Mouse (Mus musculus) adrenal gland, postnatal 14 days (tissue): Measurements from ENCODE around the gene Fbxl7. TPM values are rescaled to one million over a fixed set of nuclear protein-coding genes. Genes with fewer than 3 reads are reported as not detected.
A peak's percentile ranks its signal among the peaks of the same experiment; 100 is the strongest.

Source experiments
- DNase-seq: peaks from one replicate; pipeline ENCODE4 v3.0.0; 2021; ENCODE audit warnings: mixed read lengths
- long read RNA-seq, 2 experiments: library from polyadenylated mRNA; stranded (forward); transcript quantifications; one replicate each; pipeline ENCODE4 v2.0.0; 2021
- total RNA-seq: library from RNA; stranded (reverse); gene quantifications from 2 replicates; pipeline ENCODE4 v1.2.3, GENCODE M21; 2021

Gene Fbxl7
- 9.9 and 11.2 TPM in 2 replicates for total RNA-seq
- long read RNA-seq, experiment 1, partial matches to known transcripts: 0 of 3 reads
- long read RNA-seq, experiment 1, other reads (novel, unspliced or antisense): 3 of 3 reads
- long read RNA-seq, experiment 2, partial matches to known transcripts: 0 of 2 reads
- long read RNA-seq, experiment 2, other reads (novel, unspliced or antisense): 2 of 2 reads

DNA sequence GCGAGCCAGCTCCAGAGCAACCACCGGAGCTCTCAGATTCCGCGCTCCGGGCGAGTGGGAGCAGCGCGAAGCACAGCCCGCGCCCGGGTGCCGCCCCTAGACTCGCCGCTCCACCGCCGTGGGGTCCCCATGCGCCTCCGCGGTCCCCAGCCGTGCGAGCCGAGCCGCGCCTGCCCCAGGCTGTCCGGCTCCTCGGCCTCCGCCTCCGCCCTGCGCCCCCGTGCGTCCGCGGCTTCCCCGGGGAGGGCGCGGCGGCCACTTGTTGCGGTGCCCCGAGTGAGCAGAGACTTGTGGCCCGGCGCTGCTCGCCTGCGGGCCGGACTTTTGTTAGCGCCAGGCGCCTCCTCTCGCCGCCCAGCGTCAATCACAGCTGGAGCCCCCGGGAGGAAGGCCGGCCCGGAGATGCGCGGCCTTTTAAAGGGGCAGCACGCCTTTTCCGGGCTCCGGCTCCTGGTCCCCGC, at the start of gene Fbxl7:
Fbxl7 (minus strand) TSS at position 330 of the 461 bp plus-strand sequence.
- DNase-seq: peak; percentile 93

DNA sequence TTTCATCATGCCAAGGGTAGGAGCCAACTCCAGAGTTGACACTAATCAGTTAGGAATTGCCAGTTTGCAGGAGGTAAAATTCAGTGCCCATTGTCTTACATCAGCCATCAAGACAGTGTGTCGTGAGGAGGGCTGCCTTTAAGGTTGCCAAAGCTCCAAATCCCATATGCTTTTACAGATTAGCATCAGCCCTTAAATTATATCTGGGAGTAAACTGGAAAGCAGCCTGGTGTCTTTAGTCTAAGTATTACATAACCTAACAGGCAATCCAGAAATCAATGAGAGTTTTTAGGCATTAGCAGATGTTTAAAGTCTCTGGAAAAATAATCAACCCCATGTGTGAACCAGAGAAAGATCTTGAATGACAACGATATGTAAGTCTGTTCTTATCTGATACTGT, 26.6 kb upstream of the Fbxl7 start:
- no peak for DNase-seq

DNA sequence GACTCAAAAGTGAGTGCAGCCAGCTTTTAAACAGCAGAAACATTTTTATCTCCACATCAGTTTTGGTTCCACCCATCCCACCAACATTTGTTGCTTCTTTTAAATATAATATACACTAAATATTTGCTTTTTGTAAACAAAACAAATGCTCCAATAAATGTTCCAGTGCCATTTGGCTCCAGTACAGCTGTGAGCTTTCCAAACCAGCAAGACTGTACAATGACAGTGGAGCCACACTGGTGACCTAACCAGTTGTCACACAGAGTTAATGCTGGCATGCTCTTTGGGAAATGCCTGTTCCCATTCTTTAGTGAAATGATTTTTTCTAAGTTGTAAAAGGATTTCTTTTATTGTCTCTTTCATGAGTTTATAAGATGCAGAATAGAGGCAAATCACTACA, 18.0 kb upstream of the Fbxl7 start:
- no peak for DNase-seq

DNA sequence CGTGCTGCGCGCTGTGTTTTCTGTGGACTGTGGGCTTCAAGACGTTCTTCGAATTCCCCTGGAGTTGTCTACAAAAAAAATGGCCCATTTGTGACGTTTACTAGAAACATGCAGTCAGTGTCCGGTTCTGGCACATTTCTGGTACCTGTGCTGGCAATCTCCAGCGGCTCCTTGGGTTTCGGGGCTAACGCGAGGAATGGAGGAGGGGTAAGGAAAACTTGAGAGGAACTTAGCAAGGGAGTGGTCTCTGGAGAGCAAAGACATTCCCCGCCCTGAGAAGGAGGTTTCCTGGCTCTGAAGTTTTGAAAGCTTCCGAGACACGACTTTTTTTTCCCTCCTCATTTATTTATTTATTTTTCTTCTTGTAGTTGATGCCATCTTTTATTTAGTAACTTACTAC, 381 bp upstream of the Fbxl7 start:
- no peak for DNase-seq

DNA sequence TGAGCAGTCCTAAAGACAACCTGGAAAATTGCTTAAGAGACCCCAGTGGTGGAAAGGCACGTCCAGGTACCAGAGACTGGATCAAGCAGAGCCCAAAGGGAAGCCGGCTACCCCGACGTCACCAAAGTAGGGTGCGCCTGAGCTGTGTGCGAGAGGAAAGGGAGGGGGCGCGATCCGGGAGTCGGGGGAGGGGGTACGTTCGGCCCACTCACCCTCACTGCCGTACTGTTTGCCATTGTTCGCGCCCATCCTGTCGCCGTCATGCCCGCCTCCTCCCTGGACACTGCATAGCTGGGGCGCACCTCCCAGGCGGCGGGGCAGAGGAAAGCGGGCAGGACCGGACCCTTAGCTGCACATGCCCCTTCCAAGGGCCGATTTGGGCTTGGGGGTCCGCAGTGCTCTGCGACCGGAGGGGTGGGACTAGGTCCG, 565 bp downstream of the Fbxl7 start:
- peak; percentile 60 for DNase-seq

DNA sequence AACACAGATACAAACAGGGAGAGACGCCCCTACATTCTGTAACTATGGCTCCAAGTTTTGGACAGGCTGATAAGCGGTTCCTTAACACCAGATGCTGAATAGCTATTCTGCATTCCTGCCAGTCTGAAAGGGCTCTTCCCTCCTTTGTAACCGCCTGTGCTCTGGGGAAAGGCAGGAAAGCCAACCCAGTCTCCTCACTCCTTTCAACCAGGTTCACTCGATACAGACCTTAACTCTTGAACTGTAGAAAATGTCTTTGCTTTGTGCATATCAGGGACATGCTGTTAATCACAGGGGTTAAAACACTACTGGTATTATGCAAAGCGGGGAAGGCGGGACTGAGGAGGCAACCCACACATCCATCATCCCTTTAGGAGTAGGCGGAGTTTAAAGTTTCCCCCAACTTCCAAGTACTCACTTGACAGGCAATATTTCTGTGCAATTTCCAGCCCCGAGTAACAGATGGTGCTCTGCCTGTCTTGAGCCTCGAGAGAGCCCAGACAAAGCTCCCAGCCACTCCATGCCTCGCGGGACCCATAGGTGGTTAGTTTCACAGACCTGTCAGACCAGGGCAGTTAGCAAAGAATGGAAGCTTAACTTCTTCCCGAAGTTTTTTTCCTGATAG, 1.2 kb downstream of the Fbxl7 start:
- DNase-seq: peak; percentile 65

DNA sequence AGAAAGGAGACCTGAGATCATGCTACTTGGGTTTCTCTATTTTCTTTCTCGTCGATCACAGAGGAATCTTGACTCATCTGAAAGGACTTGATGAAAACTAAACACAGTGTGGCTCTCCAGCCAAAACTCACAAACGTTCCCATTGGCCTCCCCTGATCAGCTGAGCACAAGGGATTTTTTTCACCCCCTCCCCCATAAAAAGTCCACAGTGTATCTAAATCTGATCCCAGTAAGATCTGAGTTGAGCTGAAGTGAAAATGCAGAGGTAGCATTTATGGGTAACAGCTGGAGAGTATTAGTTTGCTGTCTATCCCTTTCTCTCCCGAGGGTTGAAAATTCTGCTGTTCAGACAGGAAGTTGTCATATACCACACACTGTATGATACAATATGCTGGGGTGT, 2.2 kb downstream of the Fbxl7 start:
- no peak for DNase-seq

DNA sequence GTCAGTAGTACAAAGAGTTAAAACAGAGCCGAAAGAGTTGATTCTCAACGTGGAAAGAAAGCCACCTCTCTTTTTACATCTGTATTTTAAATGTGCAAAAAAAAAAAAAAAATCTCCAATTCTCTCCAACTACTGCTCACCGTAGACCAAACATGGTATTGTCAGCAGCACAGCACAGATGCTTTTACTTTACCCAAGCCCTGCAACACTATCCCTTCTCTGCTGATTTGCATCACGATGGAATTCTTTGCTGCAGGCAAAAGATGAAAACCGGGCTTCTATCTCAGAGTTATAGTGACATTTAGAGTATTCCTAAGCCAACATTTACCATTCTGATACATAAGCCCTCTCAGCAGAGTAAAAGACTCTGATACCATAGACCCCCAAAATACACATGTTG, 5.4 kb downstream of the Fbxl7 start:
- DNase-seq: no peak

DNA sequence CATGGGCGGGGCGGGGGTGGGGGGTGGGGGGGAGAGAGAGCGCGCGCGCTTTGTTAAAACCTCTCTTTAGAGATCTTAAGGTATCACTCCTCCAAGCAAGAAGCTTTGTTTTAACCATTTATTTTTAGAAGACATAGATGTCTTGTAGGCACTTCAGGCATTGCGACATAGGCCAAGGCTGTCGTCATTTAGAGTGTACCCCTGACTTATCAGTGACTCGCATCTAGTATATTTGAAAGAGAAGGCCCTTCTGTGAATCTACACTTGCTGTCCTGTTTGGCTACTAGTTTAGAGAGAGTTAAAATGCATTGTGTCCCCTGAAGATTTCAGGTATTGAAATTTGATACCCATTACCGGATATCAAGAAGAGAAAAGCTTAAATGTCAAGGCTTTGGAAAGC, 7.2 kb downstream of the Fbxl7 start:
- peak; percentile 8 for DNase-seq

DNA sequence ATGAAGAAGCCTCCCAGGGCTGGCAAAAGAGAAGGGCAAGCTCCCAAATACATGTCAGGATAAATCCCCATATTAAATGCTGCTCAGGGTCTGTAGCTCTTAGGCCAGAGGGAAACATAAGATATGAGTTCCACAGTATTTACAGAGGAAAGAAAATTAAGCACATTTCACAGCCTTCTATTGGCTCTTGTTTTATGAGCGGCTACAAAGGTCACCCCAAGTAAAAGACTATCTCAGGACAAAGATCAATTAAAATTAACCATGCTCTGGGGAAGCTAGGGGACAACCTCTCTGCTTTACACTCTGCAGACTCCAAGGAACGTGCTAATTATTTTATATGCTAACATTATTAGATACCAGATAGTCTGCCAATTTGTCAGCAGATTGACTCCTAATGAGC, 9.4 kb downstream of the Fbxl7 start:
- no peak for DNase-seq

DNA sequence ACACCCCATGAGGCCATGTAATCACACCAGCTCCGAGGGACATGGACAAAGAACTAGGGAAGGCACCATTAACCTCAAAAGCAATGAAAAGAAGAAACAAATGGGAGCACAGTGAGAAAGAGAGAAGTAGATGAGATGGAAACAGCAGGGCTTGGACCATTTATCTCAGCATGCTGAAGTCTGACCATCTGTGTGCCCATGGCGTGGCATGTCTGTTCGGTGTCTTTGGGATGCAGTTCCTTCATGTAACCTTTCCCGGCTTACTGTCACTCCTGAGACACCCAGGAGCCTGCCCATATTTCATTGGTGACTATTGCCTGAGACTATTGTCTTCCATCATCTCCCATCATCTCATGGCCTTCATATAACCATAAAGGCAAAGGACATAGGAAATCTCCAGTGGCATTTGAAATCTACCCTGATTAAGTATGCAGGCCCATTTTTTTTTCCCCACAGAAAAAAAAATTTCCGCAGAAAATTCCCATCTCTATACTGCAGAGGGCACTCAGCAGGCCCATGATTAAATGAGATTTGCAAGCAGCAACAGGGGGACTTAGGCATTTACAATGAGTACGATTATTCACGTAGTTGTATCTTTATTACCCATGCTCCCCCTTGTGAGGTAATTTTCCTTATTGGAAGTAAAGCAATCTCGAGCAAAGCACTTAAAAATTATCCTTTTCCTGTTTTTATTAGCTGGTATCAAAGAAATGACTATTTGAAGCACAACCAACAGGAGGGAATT, 15.0 kb downstream of the Fbxl7 start:
- no peak for DNase-seq

DNA sequence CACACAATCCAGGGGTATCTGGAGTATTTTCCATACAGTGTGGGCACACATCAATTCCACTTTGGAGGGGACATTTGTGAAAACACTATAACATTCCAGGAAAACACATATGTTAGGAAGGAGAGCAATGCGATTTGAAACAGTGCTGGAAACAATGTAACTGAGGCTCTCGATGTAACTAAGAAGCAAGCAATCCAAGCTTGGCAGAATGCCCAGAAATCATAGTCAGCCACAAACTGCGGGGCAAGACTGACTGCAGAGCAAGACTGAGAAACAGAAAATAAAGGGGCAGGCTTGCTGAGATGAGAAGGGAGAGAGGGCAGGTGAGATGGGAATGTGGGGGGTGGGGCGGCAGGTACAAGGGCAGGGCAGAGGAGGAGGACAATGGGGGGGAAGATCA, 19.7 kb downstream of the Fbxl7 start:
- peak; percentile 81 for DNase-seq

DNA sequence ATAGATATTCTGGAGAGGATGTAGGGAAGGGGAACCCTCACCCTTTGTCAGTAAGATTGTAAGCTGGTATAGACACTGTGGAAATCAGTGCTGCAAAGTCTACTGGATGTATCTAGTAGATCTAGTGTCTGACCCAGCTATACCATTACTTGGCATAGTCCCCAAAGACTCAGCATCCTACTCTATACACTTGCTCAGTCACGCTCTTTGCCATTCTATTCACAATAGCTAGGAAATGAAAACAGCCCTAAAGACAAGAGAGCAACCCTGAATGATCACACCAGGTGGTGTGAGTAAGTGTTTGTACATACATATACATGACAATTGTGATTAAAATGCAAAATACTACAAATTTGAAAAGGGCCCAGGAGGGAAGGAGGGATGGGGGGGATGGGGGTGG, 23.1 kb downstream of the Fbxl7 start:
- DNase-seq: no peak

DNA sequence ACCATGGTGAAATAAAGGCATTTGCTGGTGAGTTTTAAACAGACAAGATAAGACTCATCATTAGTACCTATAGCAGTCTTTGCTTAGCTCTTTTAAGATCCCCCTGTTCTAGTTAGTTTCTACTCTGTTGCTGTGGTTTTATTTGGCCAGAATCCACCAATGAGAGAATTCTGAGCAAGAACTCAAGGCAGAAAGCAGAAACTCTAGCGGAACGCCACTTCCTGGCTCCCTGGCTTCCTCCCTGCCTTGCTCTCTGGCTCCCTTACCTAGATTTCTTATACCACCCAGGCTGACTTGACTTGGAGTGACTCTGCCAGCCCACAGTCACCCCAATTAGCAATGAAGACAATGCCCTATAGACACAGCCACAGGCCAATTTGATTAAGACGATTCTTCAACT, 26.2 kb downstream of the Fbxl7 start:
- DNase-seq: no peak

DNA sequence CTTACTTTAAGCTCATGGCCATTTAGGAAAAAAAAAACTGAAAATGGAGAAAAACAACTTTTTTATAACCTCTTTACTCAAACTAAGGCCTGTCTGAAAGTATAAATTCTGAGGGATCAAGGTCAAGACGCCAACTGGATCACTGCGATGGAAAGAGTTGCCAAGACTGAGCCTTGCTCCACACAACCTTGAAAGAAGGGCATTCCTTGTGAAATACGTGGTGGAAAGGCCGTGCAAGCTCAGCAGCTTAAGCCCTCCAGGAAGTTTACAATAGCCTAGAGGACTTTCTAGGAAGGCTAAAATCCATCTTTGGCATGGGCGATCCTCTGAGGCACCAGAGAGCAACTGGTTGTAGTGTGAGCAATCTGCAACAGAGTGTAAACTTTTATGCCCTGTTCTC, 27.9 kb downstream of the Fbxl7 start:
- DNase-seq: peak; percentile 56

DNA sequence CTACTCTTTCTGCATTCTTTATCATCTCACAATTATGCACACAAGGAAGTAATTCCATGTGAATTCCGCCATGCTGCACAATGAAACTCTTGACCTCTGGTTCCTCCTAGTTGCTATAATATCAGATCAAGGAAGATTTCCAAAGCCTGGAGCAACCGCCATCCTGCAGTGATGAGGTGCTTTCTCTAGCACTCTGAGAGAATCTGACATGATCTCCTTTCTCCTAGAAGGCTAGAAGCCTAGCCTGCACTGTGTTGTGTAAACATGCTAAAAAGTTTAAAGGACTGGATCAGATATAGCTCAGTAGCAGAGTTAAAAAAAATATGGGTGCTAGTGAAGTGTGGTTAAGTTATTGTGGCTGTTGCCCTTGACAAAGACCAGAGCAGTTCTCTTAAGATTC, 33.2 kb downstream of the Fbxl7 start:
- DNase-seq: no peak

DNA sequence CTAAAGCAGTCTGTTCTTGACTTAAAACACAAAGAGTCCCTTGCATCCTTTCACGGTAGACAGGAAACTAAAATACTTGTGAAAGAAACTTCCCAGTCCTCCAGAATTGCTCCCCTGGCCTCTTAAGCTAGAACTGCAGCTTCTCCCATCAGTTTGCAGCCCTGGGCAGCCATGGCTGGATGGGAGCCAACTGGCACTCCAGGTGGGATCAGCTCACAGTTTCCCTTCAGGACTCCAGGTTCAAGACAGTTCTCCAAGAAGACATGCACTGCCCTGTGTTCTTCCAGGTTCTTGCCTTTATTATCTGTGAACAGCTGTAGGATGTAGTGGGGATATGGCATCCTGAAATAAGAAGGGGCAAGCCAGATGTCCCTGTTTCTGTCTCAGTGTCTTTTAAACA, 45.8 kb downstream of the Fbxl7 start:
- peak; percentile 10 for DNase-seq

DNA sequence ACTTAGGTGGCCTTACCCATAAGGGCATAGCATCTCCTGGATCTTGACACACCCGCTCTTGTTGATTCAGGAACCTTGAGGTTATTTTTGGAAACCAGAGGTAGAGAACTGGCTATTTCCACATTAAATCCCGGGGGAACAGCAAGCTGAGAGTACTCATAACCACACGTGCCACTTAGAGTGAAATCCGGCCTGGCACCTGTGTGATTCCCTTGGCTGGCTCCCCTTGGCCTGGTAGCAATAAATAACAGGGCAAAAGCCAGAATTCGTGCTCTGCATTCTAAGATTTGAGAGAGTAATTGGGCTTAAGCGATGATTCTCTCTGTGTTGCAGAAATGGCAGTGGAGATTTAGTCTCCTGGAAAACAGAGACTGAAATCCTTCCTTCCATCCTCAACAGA, 53.2 kb downstream of the Fbxl7 start:
- DNase-seq: peak; percentile 53

DNA sequence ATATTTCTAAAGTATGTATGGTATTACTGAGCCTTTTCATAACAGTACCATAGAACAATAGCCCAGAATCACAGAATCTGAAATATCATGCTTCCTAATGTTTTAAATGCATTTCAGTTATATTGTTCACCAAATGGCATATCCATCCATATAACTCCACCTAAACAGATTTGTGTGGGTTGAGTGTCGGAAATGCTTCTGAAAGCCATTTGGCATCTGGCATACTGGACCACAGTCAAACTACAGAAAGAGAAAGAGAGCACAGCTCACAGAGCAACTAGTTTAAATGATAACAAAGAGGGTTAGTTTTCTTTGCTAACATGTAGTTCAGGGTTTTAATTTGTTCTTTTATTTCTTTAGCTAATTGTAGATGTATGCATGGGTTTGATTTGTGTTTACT, 57.0 kb downstream of the Fbxl7 start:
- no peak for DNase-seq

DNA sequence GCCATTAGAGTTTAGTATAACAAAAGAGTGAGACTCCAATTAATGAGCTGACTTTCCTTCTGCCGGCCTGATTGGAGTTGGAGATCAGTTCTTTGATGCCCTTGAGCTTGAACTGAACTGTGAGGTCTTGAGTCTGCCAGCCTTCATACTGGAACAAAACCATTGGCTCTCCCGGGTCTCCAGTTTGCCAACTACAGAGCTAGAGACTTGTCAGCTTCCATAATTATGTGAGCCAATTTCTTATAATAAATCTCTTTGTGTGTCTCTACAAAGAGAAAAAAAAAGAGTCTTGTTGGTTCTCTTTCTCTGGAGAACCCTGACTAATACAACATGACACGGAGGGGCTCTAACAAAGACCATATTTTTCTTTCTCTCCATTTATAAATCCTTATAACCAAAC, 58.2 kb downstream of the Fbxl7 start:
- peak; percentile 14 for DNase-seq

DNA sequence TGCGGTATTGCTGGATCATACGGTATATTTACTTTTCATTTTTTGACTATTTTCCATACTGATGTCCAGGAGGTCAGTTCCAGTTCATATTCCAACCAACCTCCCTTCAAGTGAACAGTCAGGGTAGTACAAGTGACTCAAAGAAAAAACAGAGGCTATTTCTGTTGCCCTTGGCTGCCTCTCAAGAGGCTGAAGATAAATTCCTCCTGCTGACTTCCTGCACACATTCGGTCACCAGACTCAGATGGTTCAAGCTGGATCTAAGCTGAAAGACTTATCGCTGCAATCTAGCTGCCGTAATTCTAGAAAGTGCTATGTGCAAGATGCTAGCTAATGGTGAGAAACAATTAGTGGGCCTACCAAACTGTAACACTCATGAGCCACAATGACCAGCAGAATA, 61.0 kb downstream of the Fbxl7 start:
- no peak for DNase-seq

DNA sequence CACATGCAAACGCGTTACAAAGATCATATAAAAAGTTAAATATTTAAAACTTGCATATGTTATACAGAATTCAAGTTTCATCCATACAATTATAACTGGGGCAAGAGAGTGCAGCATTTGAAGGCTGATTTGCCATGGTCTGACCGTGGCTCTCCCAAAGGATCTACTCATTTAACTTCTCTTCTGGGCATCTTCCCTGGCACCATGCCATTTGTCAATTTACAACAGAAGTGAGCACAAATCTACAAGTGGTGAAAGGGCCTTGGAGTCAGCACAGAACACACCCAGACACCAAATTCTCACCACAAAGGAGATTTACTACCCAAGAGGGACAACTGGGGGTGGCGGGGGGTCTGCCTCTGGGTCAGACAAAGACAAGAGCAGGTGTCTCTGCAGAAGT, 64.2 kb downstream of the Fbxl7 start:
- no peak for DNase-seq

DNA sequence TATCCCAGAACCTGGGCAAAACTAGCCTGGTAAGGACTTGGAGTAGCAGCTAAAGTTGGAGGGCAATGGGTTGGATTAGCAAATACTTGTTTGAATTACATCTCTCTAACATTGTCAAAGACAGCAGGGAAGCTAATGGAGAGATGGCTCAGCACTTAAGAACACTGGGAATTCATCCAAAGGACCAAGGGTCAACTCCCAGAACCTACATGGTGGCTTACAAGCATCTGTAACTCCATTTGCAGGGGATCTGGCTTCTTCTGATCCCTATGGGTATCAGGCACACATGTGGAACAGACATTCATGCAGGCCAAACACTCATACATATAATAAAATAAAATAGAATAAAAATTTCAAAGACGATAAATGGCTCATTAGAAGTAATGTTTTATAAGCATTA, 78.4 kb downstream of the Fbxl7 start:
- no peak for DNase-seq

DNA sequence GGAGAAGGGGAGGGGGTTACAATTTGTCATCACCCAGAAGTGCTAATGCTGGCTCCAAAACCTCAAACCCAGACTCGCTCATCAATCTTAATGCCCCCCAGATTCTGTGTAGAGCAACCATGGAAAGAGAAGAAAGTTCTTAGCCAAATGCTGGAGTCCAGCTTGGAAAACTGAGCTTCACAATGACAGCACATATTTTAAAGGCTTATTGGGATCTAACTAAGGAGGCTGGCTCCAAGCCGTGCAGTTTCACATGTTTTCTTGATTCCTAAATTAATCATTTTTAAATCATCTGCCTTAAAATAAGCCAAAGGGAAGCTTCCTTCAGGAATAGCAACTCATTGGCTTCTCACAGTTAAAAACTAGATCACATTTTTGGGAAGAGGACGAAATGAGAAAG, 82.5 kb downstream of the Fbxl7 start:
- DNase-seq: no peak
